Mouse (Mus musculus) kidney, postnatal 14 days (tissue): ENCODE measurements around the gene Tex19.2.
A peak's percentile ranks its signal among the peaks of the same experiment; 100 is the strongest.

Experiments used
- DNase-seq: peaks from one replicate; pipeline ENCODE4 v3.0.0; 2022; ENCODE audit warnings: mixed read lengths

The Tex19.2 gene

DNA sequence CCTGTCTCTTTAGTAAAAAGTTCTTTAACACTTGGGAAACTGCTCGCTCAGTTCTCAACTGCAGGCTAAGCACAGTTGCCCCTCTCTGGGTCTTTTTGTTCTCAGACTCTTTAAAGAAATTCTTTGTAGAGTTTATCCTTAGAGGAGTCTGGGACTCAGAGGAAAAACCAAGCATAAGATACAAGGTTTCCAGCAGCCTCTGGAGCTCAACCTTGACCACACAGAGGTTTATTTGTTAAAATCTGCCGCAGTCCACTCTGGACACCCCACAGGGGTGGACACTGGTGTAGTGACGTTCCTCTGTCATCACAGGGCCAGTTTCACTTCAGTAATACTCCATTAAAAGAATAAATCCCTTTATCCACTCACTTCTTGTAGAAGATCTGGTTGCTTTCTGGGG lies at the start of gene Tex19.2:
Gene Tex19.2 (minus strand): TSS at position 101 of the 400 bp plus-strand sequence.
- no peak for DNase-seq

DNA sequence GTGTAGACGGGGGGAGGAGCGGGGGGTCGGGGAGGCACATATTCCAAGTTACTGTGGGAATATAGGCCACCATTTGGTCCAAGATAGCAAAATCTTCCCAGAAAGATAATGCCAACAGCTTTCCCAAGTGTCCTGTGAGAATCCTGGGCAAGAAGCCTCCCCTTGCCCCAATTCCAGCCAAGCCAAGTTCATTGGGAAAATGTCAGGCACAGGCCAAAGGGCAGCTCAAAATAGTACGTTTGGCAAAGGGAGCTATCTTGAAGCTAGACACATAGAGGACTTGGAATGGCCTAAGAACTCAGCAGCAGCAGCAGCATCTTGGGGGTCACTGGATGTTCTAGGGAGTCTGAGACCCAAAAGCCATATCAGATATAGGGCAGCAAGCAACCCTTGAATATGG lies 45.3 kb upstream of the Tex19.2 start:
- DNase-seq: no peak

DNA sequence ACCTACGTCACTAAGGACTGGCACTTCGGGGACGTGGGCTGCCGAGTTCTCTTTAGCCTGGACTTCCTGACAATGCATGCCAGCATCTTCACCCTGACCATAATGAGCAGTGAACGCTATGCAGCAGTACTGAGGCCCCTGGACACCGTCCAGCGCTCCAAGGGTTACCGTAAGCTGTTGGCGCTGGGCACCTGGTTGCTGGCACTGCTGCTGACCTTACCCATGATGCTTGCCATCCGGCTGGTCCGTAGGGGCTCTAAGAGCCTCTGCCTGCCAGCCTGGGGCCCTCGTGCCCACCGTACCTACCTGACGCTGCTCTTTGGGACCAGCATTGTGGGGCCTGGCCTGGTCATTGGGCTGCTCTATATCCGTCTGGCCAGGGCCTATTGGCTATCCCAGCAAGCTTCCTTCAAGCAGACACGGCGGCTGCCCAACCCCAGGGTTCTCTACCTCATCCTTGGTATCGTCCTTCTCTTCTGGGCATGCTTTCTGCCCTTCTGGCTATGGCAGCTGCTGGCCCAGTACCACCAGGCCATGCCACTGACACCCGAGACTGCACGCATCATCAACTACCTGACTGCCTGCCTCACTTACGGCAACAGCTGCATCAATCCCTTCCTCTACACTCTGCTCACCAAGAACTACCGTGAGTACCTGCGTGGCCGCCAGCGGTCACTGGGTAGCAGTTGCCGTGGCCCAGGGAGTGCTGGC lies 42.3 kb upstream of the Tex19.2 start:
- DNase-seq: no peak

DNA sequence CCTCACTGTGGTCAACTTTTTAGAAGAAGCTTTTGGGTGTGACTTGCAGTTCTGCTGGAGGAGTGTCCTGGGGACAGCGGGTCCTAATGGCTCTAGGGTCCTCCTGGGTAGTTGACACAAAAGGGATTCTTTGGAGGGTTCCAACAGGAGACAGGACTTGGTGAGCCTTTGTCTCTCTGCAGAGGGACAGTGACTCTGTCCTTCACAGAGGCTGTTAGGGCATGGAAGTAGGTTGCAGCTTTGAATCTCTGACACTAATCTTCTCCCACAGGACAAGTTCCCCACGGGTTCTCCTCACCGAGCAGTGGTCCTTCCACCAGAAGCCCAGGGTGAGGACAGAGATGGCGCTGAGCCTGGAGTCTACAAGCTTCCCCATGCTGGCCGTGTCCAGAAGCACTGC lies 41.5 kb upstream of the Tex19.2 start, which contains the start of gene Uts2r:
Gene Uts2r (plus strand): TSS at position 301 of the 400 bp plus-strand sequence.
- no peak for DNase-seq

DNA sequence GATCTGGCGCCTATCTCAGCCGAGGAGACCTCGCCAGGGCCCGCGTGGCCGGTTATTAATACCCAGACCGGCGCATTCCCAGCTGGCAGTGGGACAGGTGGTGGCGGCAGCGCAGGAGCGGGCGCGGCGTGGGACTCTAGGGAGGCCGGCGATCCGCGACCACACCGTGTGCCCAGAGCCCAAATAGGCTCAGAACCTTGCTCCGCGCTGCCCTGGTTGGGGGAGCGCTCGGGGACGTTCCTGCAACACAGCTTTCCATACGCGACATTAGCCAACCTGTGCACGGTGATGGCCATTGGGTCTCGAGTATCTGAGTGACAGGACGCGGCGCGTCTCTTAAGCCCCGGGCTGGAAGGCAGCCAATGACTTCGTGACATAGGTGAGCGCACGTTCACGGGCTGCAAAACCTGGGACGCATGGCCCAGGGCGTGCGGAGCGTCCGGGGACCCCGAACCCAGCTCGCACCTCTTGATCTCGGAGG lies 38.0 kb upstream of the Tex19.2 start:
- DNase-seq: peak; percentile 20

DNA sequence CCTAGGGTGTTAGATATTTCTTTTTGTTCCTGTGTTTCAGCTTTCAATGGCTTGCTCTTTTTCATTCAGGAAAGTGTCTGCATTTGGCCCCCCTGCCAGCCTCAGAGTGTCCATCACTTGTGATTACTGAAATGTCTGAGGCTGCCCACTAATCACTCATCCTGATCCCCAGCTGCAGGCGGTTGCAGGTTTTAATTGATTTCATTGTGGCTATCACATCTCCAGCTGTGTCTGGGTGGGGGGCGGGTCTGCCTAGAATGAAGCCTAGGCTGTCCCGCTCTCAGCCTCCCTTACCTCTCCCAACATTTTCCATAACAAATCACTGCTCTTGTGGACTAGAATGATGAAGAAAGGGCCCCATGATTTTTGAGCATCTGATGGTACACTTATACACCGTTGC lies 35.7 kb upstream of the Tex19.2 start:
- no peak for DNase-seq

DNA sequence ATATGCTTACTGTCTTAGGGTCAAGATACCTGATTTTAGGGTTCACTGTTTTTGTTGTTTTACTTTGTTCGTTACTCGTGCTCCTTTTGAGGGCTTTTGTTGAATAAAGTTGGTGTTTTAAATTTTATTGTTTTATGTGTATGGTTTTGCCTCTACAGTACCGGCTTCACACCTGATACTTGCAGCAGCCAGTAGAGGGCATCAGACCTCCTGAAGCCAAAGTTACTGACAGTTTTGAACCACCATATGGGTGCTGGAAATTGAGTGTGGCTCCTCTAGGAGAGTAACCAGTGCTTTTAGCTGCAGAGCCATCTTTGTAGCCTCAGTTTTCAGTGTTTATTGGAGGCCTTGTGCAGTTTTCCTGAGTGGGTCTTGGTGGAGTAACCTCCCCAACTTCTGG lies 29.7 kb upstream of the Tex19.2 start:
- DNase-seq: no peak

DNA sequence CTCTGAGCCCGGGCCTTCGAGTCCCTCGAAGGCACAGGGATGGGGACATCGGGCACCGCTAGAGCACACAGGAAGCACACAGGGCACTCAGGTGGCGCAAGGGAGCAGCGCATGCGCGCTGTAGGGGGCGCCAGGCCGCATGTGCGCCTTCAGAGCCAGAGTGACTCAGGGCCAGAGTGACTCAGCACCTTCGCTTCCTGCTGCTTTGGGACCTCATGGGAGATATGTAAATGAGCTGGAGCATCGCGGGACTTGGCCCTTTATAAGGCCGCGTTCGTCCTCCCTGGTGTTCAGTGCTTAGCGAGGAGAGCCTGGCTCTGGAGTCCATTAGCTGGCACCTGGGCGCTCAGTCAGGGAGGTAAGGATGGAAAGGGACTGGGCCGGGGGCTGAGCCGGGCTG lies 27.4 kb upstream of the Tex19.2 start, which contains the start of gene Tex19.1:
Gene Tex19.1 (plus strand): TSS at position 279 of the 400 bp plus-strand sequence.
- no peak for DNase-seq

DNA sequence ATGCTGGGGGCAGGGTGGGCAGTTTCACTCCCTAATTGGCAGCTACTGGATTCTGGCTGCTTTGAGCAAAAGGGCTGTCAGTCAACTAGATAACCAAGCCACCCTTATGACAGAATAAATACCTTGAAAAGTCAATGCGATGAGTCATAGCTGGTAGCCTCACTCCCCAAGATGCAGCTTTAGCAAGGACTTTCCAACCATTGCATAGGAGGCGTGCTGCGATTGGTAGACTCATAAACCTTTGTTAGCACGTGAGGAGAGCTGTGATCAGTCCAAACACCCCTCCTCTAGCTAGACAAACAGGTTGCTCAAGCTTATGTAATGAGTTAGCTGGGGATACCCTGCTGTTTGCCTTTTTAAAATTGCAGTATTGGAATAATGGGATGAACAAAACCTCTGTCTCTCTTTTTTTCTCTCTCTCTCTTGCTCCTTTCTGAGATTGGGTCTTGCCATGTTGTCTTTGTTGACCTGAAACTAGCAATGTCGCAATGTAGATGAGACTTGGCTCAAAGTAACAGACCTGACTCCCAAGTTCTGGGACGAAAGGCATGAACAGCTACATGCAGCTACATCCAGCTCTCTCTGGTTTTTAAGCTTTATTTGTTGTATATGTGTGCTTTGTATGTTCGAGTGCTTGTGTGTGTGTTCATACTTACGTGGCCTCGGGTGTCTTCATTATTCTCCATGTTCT lies 25.0 kb upstream of the Tex19.2 start:
- DNase-seq: no peak

DNA sequence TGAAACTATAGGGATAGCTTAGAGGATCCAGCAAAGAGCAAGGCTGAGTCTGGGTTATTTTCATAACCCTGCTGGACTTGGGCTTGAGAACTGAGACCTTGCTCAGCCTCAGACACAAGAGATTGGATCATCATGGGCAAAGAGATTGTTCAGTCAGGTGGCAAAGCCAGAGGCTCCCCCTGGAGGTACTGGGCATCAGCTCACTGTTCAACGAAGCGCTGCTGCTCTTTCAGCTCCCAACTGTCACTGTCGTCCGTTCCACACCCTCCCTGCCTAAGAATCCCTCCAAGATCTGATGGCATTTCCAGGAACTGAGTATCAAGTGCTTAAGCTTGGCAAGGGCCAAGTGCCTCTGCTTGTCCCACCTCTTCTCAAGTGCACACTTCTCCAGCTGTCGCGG lies 20.3 kb upstream of the Tex19.2 start:
- DNase-seq: no peak

DNA sequence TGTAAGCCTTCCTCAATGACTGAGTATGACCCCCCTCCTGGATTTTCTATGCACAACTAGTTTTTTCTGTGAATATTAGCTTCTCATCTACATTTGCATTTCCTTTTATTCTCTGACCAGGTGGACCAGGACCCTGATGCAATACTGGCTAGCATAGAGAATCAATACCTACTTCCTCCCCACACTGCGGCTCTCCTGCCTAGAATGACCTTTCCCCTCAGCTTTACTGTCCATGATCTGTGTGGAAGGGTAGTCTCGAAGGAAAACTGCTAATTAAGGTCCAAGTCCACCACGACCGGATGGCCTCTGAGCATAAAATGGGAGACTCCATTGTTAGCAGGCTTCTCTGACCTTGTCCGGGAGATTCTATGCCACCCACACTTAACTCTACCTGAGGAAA lies 19.2 kb upstream of the Tex19.2 start:
- no peak for DNase-seq

DNA sequence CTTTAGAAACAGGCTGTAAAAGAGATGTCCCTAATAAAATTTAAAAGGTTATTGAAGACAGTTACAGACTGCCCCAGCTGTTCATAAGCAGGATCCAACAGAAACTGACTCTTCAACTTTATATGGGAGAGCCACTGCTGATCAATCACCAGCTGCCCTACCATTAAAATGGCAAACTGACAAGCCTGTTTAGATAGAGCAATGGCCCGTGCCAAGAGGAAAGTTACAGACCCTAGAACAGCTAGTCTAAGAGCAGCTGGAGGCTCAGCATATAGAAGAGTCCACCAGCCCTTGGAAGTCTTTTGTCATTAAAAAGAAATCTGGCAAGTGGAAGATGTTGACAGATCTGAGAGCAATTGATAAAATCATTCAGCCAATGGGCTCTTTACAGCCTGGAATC lies 16.1 kb upstream of the Tex19.2 start:
- DNase-seq: no peak

DNA sequence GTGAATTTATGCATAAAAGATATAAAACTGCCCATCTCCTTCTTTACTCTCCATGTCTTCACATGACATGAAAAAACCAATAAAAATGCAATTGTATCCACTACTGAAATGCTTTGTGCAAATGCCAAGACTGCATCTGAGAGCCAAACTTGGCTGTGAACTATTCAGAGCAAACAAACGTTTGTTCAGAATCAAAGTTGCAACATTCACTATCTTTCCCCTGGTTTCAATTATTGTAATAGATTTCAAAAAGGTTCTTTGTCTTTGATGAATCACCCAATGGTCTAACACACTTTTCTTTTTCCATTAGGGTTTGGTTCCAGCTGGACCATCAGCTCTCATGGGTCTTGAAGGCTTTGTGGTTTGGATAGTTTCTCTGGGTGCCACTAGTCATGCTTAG lies 11.1 kb upstream of the Tex19.2 start:
- DNase-seq: no peak

DNA sequence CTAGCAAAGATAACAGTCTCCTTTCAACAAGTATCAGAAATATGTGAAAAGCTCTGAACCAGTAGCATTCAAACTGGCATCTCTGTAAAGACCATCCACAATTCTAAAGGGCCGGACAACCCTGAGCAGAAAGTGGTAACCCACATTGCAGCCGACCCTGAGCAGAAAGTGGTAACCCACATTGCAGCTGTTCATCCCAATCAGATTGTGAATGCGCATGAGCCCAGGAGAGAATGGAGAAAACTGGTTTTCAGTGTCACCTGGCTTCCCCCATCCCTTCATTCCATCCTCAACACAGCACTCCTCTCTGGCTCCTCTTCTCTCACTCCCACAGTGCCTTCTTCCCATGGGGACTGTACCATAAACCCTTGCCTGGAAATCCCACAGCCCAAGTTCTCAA lies 9.0 kb upstream of the Tex19.2 start:
- DNase-seq: no peak

DNA sequence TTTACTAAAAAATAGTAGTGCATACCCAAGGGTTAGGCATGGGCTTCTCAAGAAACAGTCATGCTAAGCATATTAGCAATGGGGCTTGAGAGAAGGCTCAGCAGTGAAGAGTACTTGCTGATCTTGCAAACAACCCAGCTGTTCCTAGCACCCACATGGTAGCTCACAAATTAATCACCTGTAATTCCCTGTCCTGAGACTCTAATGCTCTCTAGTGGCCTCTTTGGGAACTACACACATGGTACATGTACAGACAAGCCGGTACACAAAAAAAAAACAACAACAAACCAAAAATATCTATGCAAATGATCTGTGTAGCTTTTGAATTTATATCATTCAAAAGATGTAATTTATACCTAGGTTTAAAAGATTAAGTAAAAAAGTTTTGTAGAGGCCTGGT lies 7.9 kb upstream of the Tex19.2 start:
- no peak for DNase-seq

DNA sequence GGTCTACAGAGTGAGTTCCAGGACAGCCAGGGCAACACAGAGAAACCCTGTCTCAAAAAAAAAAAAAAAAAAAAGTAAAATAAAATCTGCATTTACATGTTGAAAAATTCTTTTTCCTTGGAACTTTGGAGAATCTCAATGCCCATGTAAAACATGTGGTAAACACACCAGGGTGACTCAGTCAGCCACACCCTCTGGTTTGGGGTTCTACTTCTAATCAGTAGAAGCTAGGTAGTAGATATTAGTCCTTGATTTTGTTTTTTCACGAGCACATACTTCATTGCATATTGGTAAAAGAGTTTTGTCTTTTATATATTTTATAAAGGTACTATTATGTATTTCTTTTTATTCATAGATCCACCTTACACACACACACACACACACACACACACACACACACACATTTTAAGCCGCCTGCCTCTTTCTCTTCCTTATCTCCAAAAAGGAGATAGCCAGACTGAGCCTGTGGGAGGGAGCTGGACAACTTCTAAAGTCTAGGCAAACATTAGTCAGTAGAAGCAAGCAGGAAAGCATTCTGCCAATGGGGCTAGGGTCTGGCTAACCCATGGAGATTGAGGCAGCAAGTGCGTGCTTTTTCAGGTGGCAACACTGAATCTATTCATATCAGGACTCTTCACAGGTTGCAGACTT lies 7.2 kb upstream of the Tex19.2 start:
- DNase-seq: no peak

DNA sequence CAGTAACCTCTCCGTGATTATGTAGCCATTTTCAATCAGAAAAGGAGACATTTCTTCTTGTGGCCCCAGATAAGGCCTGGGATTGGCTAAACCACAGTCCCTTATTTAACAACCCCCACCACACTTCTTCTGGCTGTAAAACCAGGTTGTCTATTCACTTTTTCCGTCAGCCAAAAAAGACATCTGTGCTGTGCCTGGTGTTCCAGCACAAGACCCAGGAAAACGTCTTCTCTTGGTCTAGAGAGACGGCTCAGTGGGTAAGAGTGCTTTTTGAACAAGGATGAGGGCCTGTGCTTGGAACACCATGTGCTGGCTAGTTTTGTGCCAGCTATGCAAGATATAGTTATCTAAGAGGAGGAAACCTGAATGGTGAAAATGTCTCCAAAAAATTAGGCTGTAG lies 5.0 kb upstream of the Tex19.2 start:
- DNase-seq: no peak

DNA sequence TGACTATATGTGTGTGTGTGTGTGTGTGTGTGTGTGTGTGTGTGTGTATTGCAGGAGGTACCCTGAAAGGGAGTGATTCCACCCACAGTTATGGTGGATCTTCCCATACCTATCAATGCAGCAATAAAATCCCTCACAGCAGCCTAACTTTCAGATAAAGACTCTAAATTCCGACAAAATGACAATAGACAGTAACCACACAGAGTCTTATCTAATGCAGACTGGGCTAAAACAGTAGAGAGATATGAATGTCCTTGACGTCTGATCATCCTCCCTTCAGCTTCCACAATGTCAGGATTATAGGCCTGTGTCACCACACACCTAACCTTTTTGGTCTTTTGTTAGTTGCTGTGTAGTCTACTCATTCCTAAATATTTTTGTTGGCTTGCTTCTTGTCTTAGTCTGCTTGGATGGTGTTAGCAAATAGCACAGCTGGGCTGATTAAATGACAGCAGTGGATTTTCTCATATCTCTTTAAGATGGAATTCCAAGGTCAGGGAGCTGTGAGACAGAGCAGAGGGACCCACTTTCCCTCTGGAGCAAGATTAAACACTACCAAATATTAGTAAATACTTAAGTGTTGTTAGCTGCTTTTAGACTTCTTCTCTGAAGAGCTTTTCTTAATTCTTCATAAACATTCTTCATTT lies 3.7 kb upstream of the Tex19.2 start:
- no peak for DNase-seq

DNA sequence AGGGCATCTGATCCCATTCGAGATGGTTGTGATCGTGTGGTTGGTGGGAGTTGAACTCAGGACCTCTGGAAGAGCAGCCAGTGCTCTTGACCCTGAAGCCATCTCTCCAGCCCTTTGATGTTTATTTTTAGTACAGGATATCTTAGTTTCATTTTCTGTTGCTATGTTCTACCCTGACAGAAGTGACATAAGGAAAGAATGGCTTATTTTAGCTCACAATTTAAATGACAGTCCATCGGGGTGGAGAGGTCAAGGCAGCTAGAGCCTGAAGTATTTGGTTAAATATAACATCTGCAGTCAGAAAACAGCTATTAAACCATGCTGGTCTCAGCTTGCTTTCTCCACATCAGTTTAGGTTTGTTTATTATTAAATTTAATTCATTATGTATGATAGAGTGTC lies 2.7 kb upstream of the Tex19.2 start:
- no peak for DNase-seq

DNA sequence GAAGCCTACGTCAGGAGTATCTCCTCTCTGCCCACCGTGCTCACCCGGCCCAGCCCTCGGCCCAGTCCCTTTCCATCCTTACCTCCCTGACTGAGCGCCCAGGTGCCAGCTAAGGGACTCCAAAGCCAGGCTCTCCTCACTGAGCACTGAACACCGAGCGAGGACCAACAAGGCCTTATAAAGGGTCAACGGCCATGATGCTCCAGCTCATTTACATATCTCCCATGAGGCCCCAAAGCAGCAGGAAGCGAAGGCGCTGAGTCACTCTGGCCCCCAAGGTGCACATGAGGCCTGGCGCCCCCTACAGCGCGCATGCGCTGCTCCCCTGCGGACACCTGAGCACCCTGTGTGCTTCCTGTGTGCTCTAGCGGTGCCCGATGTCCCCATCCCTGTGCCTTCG lies 371 bp downstream of the Tex19.2 start:
- DNase-seq: no peak

DNA sequence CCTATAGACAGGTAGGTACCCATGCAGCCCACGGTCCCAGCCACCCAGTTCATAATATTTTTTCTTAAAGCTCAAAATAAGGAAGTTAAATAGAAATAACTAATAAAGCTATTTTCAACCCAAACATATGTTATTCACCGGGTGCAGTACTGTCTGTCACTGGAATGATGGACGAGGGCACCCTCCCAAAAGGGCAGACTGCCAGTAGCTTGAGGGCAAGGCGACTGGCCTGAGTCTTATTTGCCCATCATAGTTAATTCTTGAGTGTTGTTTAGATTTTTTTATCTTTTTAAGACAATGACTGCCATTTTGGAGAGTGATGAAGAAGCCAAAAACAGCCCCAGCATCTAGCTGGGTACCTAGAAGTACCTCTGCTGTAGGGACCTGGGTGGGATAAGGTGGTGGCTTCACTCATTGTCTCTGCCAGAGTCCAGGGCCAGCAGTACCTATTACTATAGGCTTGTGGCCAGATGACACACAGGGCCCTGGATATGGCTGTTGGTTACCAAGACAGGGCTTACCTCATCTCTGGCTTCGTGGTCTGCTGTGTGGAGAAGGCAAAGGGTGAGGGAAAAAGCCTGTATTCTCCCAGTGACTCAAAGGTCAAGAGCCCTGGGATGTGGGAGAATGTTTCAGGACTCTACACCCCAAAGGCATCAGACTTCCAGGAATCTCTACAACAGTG lies 6.2 kb downstream of the Tex19.2 start:
- DNase-seq: no peak

DNA sequence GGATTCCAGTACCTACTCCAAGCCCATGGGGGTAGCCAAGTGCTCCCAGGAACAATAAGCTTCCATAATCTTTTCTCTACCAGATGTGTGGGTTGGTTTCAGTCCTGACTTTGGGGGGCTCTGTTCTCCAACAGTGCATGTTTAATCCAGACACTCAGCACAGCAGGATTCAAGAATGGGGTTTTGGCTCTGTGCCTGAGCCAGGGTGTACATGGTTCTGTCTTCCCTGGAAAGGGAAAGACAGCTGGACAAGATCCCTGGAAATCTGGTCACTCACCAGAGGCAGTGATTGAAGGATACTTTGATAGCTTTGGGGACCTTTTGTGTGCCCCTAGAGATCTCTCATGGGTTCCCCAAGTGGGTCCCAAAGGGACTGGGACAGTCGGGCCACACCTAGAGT lies 6.9 kb downstream of the Tex19.2 start:
- no peak for DNase-seq

DNA sequence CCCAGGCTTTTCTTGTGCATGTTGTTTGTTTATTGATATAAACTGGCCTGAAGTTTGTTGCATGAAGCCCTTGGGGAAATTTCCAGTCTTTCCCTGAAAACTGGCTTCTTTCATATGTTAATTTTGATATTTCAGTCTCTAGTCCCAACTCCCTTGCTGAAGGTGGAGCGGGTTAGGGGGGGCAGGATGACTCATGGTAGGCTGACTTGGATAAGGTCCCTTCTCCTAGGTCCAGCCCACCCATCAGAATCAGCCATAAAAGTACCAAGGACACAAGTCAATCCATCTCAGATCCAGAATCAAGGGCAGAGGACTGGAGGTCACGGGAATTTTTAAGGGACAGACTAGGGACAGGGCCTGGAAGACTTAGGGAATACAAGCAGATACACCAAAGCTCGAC lies 7.4 kb downstream of the Tex19.2 start:
- DNase-seq: no peak
